Mouse (Mus musculus) cortical plate, adult 2 months (tissue): ENCODE measurements around the gene Spin1.

Source experiments
- CTCF ChIP-seq: fragments of 200-500 bp; IDR thresholded peaks from 2 replicates; pipeline ENCODE4 v1.5.1; 2011; ENCODE audit warnings: mild to moderate bottlenecking, control low read depth, low read length; ENCODE audit not compliant: insufficient read depth; ENCODE audit errors: extremely low read depth
- POLR2A ChIP-seq: fragments of 200-500 bp; IDR thresholded peaks from 2 replicates; pipeline ENCODE4 v1.6.1; 2011; ENCODE audit warnings: mild to moderate bottlenecking, low read length, control low read depth; ENCODE audit not compliant: insufficient read depth; ENCODE audit errors: extremely low read depth

DNA sequence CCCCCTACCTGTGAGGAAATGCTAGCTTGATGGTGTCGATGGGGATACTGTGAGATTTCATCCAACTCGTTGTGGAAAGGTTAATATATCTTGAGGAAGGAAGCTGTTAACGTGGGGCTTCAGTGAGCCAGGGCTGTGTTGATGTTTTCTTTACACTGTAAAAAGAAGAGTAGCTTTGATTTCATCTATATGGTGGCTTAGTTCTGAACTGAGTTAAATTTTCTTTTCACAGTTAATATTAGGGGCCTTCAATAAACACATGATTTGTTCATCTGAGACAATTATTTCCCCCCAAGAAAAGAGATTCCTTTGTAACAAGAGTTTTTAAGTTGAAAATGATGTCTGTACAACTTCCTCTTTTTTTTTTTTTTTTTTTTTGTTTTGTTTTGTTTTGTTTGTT, 56.6 kb downstream of the Spin1 start:
- TF ChIP-seq CTCF (no peak), POLR2A (no peak)
